Mouse (Mus musculus) kidney, embryonic 14.5 days (tissue): ENCODE measurements at regions not wholly inside any gene's neighbourhood (a gene's known extent, or its start where the extent isn't known, plus 50 kb on each side); places are given as distances from the start of the nearest gene placed in this dataset.

Experiments
- ATAC-seq: fragments of 200-750 bp; cut with Nextera tagmentation; 2 replicates; pipeline ENCODE4 v1.8.0; 2017; ENCODE audit warnings: moderate number of reproducible peaks, mild to moderate bottlenecking, moderate TSS enrichment, moderate library complexity; ENCODE audit not compliant: low FRiP score, low TSS enrichment
- H3K27ac ChIP-seq: fragments of 300-500 bp; sonication (generic); 2 replicates; pipeline ENCODE4 v1.5.1; 2014; ENCODE audit warnings: low read depth, mild to moderate bottlenecking, low read length, moderate library complexity, mixed read lengths
- H3K27me3 ChIP-seq: fragments of 300-500 bp; sonication (generic); 2 replicates; pipeline ENCODE4 v1.6.1; 2014; ENCODE audit warnings: mild to moderate bottlenecking, low read length; ENCODE audit not compliant: control insufficient read depth, insufficient read depth
- H3K36me3 ChIP-seq: fragments of 300-500 bp; sonication (generic); 2 replicates; pipeline ENCODE4 v1.6.1; 2014; ENCODE audit warnings: low read length, mixed read lengths; ENCODE audit not compliant: control insufficient read depth, insufficient read depth
- H3K4me1 ChIP-seq: fragments of 300-500 bp; sonication (generic); 2 replicates; pipeline ENCODE4 v1.6.1; 2014; ENCODE audit warnings: low read length, mixed read lengths; ENCODE audit not compliant: control insufficient read depth, insufficient read depth
- H3K4me2 ChIP-seq: fragments of 300-500 bp; sonication (generic); replicated peaks from 2 replicates; pipeline ENCODE4 v1.6.1; 2014; ENCODE audit warnings: low read depth, mild to moderate bottlenecking, low read length
- H3K4me3 ChIP-seq: fragments of 300-500 bp; sonication (generic); 2 replicates; pipeline ENCODE4 v1.5.1; 2014; ENCODE audit warnings: mild to moderate bottlenecking, low read length
- H3K9ac ChIP-seq: fragments of 300-500 bp; sonication (generic); 2 replicates; pipeline ENCODE4 v1.6.1; 2014; ENCODE audit warnings: low read depth, mild to moderate bottlenecking, low read length, moderate library complexity
- H3K9me3 ChIP-seq: fragments of 300-500 bp; sonication (generic); 2 replicates; pipeline ENCODE4 v1.6.1; 2016; ENCODE audit warnings: low read length; ENCODE audit not compliant: control insufficient read depth
- WGBS: fragments of 180-500 bp; shearing (Covaris S2); extraction: QIAGEN DNeasy Blood & Tissue Kit; methylation state at CpG from one replicate; pipeline ENCODE4 v1.1.7; 2014; 5-methylcytosine and 5-hydroxymethylcytosine counted together

DNA sequence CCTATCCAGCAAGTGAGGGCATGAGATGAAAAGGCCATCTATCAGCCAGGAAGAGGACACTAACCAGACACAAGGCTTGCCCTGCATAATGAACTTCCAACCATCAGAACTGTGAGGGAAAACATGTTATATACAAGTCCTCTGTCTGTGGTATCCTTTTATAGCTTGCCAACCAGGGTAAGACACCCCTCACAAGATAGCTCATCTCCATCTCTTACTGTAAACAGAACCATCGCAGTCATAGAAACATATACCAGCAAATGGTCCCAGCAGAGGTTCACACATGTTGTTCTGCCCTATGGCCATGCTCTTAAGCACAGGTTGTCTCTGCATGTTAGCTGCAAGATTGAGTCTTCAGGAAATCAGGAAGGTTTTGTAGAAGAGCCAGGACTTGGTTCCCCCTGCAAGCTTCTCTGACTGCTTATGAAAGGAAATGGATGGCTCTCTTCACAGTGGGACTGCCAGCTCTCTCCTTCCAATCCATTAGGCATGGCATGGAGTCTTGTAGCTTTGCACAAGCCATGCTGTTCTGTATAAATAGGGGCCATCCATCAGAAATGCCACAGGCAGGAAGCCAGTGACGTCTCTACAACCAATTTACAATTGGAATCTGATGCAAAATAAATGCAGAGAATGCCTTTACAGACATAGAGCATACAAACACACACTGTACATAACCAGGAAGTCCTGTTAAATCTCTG, 1514.0 kb upstream of the Lrrc6 start:
- no peak overlapping the region for H3K4me3 ChIP-seq
- H3K27ac ChIP-seq, result no peak overlapping the region
- no peak overlapping the region for H3K9ac ChIP-seq
- H3K4me2 ChIP-seq, result no peak overlapping the region
- WGBS, result 56% methylated on average over 2 of the region's 2 CpGs
- no peak for ATAC-seq
- H3K4me1 ChIP-seq, result no peaks in the 10 kb centered on the region
- no peaks in the 10 kb centered on the region for H3K9me3 ChIP-seq
- no peaks in the 10 kb centered on the region for H3K36me3 ChIP-seq
- H3K27me3 ChIP-seq, result no peaks in the 10 kb centered on the region

DNA sequence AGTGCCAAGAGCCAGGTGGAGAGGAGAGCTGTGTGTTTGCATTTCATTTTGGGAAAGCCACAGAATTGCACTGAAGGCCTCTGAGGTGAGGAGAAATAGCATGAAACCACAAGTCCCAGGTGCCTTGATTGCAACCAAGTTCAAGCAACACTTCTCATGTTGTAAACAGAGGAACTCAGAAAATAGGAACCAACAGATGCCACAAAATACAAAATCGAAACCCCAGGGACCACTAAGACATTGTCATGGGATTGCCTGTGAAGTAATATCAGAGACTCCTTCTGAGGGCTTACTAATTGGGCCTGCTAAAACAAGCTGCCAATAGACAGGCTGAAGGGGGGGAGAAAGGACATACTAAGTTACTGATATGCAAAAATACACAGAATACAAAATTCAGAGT, 1510.5 kb upstream of the Lrrc6 start:
- H3K9ac ChIP-seq, result no peak overlapping the region
- H3K27ac ChIP-seq, result no peak overlapping the region
- H3K4me2 ChIP-seq, result no peak overlapping the region
- no peak overlapping the region for H3K4me3 ChIP-seq
- 76% methylated on average over 1 of the region's 1 CpGs for WGBS
- H3K9me3 ChIP-seq, result no peaks in the 10 kb centered on the region
- no peaks in the 10 kb centered on the region for H3K36me3 ChIP-seq
- no peak for ATAC-seq
- no peaks in the 10 kb centered on the region for H3K4me1 ChIP-seq
- H3K27me3 ChIP-seq, result no peaks in the 10 kb centered on the region

DNA sequence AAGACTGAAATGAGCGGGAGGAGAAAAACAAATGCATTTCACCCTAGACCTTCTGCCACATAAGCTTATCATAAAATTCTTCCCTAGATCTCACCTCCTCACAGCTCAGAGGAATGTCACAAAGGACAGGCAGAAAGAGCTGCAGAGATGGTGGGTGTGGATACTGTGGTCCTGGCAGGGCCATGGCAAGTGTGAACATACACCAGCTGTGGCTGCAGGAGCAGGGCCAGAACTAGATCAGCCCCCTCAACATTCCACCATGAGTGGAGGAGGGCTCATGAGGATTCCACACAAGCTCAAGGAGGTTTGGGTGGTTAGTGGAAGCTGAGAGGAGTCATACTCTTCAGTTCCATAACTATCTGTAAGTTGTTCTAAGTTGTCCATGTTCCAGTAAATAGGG, 1509.5 kb upstream of the Lrrc6 start:
- H3K4me3 ChIP-seq, result no peak overlapping the region
- no peaks in the 10 kb centered on the region for H3K4me1 ChIP-seq
- H3K27me3 ChIP-seq, result no peaks in the 10 kb centered on the region
- H3K27ac ChIP-seq, result no peak overlapping the region
- H3K4me2 ChIP-seq, result no peak overlapping the region
- 83% methylated on average over 1 of the region's 1 CpGs for WGBS
- no peaks in the 10 kb centered on the region for H3K9me3 ChIP-seq
- ATAC-seq, result no peak
- no peak overlapping the region for H3K9ac ChIP-seq
- no peaks in the 10 kb centered on the region for H3K36me3 ChIP-seq

DNA sequence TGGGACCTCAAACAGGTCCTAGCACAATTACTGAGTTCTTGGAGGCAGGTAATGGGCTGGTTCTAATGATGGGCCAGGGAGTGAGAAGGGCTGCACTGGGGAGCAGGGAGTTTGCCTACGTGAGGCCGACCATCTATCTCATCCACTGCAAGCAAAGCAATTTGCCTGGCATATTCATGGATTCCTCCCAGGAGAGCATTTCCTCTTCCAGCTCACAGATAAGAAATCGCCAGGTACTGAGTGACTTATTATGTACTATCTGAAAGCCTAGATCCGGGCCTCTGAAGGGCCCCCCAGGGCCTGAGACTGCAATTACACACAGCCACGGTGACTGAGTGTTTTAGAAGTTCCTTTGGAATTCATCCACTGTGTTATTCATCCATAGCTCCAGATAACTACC, 1504.1 kb upstream of the Lrrc6 start:
- no peak for ATAC-seq
- WGBS, result 59% methylated on average over 5 of the region's 5 CpGs
- no peaks in the 10 kb centered on the region for H3K27me3 ChIP-seq
- H3K9me3 ChIP-seq, result no peaks in the 10 kb centered on the region
- no peaks in the 10 kb centered on the region for H3K36me3 ChIP-seq
- H3K27ac ChIP-seq, result no peak overlapping the region
- H3K9ac ChIP-seq, result no peak overlapping the region
- no peaks in the 10 kb centered on the region for H3K4me1 ChIP-seq
- no peak overlapping the region for H3K4me2 ChIP-seq
- no peak overlapping the region for H3K4me3 ChIP-seq

DNA sequence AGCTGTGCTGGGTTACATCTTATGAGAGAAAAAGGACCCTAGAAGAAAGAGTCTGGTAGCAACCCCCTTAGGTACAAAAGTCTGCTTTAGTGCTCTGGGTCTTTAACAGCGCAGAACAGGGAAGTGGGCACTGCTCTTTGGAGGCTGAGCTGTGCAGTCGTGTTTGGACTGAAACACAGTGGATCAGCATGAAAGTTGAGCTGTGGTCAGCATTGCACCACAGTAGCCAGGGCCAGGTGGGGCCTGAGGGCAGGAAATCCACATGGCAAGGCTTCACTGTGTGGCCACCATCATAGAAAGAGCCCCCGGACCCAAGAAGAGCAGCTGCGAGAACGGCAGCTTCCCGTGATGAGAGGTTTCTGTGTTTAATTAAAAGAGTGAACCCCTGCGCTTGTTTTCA, 1495.8 kb upstream of the Lrrc6 start:
- Histone ChIP-seq H3K36me3 (no peaks in the 10 kb centered on the region), H3K4me3 (no peak overlapping the region), H3K27me3 (no peaks in the 10 kb centered on the region), H3K4me1 (no peaks in the 10 kb centered on the region), H3K27ac (no peak overlapping the region), H3K9me3 (no peaks in the 10 kb centered on the region), H3K4me2 (no peak overlapping the region), H3K9ac (no peak overlapping the region)
- WGBS, result 64% methylated on average over 7 of the region's 7 CpGs
- no peak for ATAC-seq

DNA sequence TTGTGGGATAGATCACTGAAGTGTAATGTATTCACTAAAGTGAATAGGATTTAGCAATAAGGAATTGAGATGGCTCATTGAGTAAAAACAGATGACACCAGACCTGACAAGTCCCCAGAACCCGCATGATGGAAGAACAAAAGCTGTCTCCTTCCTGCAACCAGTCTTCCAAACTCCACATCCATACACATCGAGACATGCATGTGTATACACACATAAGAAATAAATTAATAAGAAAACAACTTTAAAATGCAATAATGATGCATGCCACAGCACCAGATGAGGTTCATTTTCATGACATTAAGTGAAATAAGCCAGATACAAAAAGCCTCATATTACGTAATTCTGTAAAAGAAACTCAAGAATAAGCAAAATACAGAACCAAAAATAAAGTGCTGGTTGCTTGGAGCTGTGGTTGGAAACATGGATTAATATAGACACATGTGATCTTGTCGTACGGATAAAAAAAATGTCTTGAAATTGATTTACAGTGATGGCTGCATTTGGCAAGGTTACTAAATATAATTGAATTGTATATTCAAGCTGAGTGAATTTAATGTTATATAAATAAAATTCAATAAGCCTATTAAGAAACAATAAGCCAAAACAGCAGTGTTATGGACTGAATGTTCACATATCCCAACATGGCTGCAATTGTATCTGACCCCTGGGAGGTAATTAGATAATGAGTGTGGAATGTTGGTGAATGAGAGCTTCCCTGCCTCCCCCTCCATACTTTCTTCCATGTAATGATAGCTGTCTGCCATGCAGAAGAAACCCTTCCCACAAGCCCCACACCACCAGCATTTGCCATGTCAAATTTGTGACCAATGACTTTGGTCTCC, 1488.9 kb upstream of the Lrrc6 start:
- Histone ChIP-seq H3K27me3 (no peaks in the 10 kb centered on the region), H3K27ac (no peak overlapping the region), H3K9ac (no peak overlapping the region), H3K4me2 (no peak overlapping the region), H3K36me3 (no peaks in the 10 kb centered on the region), H3K4me1 (no peaks in the 10 kb centered on the region), H3K4me3 (no peak overlapping the region), H3K9me3 (no peaks in the 10 kb centered on the region)
- 85% methylated on average over 5 of the region's 5 CpGs for WGBS
- ATAC-seq, result no peak

DNA sequence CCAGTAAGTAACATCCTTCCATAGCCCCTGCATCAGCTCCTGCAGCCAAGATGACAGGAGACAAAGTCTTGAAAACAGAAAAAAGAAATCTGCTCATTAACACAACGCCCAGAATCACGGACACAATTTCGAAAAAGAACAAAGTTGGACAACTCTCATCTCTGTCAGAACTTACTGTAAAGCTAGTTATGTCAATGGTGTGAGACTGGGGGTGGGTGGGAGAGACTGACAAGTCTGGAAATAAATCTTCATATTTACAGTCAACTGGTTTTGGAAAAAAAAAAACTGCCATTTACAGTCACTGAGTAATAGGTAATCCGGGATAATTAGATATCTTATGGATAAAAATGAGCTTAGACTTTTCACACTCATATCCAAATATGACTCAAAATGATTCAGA, 1487.2 kb upstream of the Lrrc6 start:
- H3K27ac ChIP-seq, result no peak overlapping the region
- WGBS, result 94% methylated on average over 4 of the region's 4 CpGs
- H3K36me3 ChIP-seq, result no peaks in the 10 kb centered on the region
- no peak for ATAC-seq
- H3K27me3 ChIP-seq, result no peaks in the 10 kb centered on the region
- no peak overlapping the region for H3K4me2 ChIP-seq
- H3K9me3 ChIP-seq, result no peaks in the 10 kb centered on the region
- H3K9ac ChIP-seq, result no peak overlapping the region
- no peaks in the 10 kb centered on the region for H3K4me1 ChIP-seq
- H3K4me3 ChIP-seq, result no peak overlapping the region

DNA sequence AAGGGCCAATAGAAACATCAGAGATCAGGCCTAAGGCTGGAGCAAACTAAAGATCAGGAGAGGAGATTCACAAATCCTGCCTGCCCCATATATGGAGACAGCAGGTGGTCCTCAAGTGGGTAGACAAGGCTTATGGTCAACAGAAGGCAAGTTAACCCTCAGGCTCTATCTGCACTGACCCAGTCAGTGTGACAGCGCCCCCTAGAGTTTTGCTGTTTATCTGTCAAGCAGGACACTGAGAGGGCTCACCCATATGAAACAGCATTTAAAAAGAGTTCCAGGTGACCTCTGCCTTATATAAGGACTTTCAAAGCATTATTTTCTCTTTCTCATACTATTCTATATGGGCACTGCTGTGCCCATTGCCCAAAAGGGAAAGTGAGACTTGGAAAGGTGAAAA, 1482.5 kb upstream of the Lrrc6 start:
- H3K27ac ChIP-seq, result no peak overlapping the region
- no peak overlapping the region for H3K9ac ChIP-seq
- no peak for ATAC-seq
- 33% methylated on average over 1 of the region's 1 CpGs for WGBS
- H3K9me3 ChIP-seq, result no peaks in the 10 kb centered on the region
- H3K36me3 ChIP-seq, result no peaks in the 10 kb centered on the region
- no peak overlapping the region for H3K4me2 ChIP-seq
- H3K4me1 ChIP-seq, result no peaks in the 10 kb centered on the region
- H3K4me3 ChIP-seq, result no peak overlapping the region
- H3K27me3 ChIP-seq, result no peaks in the 10 kb centered on the region

DNA sequence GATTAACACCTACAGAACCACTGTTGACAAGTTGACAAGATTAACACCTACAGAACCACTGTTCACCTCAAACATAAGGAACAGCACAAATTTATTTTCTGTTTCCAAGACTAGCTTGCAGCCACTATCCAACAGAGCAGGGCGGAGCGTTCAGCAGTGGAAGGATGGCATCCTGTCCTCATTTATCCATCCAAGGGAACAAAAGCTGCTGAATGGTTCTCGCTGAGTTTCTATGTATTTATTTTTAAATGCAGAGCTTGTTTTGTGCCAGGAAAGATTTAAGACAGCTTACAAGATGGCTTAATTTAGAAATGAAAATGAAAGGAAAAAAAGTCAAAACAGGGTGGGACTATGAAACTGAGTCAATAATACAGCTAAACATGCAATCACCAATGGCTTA, 1481.2 kb upstream of the Lrrc6 start:
- no peaks in the 10 kb centered on the region for H3K27me3 ChIP-seq
- no peak overlapping the region for H3K9ac ChIP-seq
- no peak overlapping the region for H3K27ac ChIP-seq
- H3K4me1 ChIP-seq, result no peaks in the 10 kb centered on the region
- H3K36me3 ChIP-seq, result no peaks in the 10 kb centered on the region
- H3K4me3 ChIP-seq, result no peak overlapping the region
- no peaks in the 10 kb centered on the region for H3K9me3 ChIP-seq
- 93% methylated on average over 3 of the region's 3 CpGs for WGBS
- no peak overlapping the region for H3K4me2 ChIP-seq
- ATAC-seq, result no peak
